Mouse (Mus musculus) forebrain, embryonic 14.5 days (tissue): ENCODE data around the gene Sdha. TPM values are rescaled to one million over a fixed set of nuclear protein-coding genes. Genes with fewer than 3 reads are reported as not detected.

Experiments used
- ATAC-seq: fragments of 200-750 bp; cut with Nextera tagmentation; 2 replicates; pipeline ENCODE4 v1.8.0; 2017; ENCODE audit warnings: mild to moderate bottlenecking, moderate library complexity
- DNase-seq: peaks from one replicate; pipeline ENCODE4 v3.0.0-alpha.2; 2015; ENCODE audit warnings: low spot score
- H3K27ac ChIP-seq: fragments of 300-500 bp; sonication (generic); 2 replicates; pipeline ENCODE4 v1.5.1; 2014; ENCODE audit warnings: low read depth, mild to moderate bottlenecking, control low read depth, low read length, moderate library complexity
- H3K27me3 ChIP-seq: fragments of 300-500 bp; sonication (generic); replicated peaks from 2 replicates; pipeline ENCODE4 v1.6.1; 2014; ENCODE audit warnings: low read length, control low read depth, mixed read lengths; ENCODE audit not compliant: control insufficient read depth, insufficient read depth
- H3K36me3 ChIP-seq: fragments of 300-500 bp; sonication (generic); 2 replicates; pipeline ENCODE4 v1.6.1; 2014; ENCODE audit warnings: low read length, control low read depth; ENCODE audit not compliant: control insufficient read depth, insufficient read depth
- H3K4me1 ChIP-seq: fragments of 300-500 bp; sonication (generic); 2 replicates; pipeline ENCODE4 v1.6.1; 2014; ENCODE audit warnings: antibody characterized with exemption, low read length, control low read depth; ENCODE audit not compliant: control insufficient read depth, insufficient read depth
- H3K4me2 ChIP-seq: fragments of 300-500 bp; sonication (generic); 2 replicates; pipeline ENCODE4 v1.6.1; 2014; ENCODE audit warnings: mild to moderate bottlenecking, control low read depth, low read length
- H3K4me3 ChIP-seq: fragments of 300-500 bp; sonication (generic); 2 replicates; pipeline ENCODE4 v1.5.1; 2014; ENCODE audit warnings: low read depth, low read length, control low read depth
- H3K9ac ChIP-seq: fragments of 300-500 bp; sonication (generic); 2 replicates; pipeline ENCODE4 v1.6.1; 2014; ENCODE audit warnings: mild to moderate bottlenecking, low read length, control low read depth, moderate library complexity
- H3K9me3 ChIP-seq: fragments of 300-500 bp; sonication (generic); replicated peaks from 2 replicates; pipeline ENCODE4 v1.6.1; 2016; ENCODE audit warnings: low read length, control low read depth, mixed read lengths; ENCODE audit not compliant: control insufficient read depth
- WGBS: fragments of 180-500 bp; shearing (Covaris S2); extraction: QIAGEN DNeasy Blood & Tissue Kit; methylation state at CpG from one replicate; pipeline ENCODE4 v1.1.7; 2014; 5-methylcytosine and 5-hydroxymethylcytosine counted together
- polyA plus RNA-seq: library from polyadenylated mRNA; unstranded; fragments of >200 nt; fragmentation: Nextera tagmentation; extraction: Ambion mirVana; gene quantifications from 2 replicates; pipeline ENCODE4 v1.2.1, GENCODE M21; 2014

Gene Sdha
- 167 and 188 TPM in 2 replicates for polyA plus RNA-seq

GRCm38 (mm10) chr13:74349566-74350434, at the start of gene Sdha, which contains the start of gene Ccdc127:
Gene Sdha, minus strand, starts transcription at chr13:74350280.
Gene Ccdc127, plus strand, starts transcription at chr13:74350309.
- DNase-seq (peak; percentile 98), ATAC-seq (peak; percentile 98)
- Histone ChIP-seq H3K36me3 (0 out of 2 replicates have a peak, but pooled peaks cover 9% of the 10 kb centered on the region), H3K9me3 (no peaks in the 10 kb centered on the region), H3K27ac (peak within 1 kb of the TSS; percentile 52; the same call in 1 of the 2 replicates), H3K4me1 (peaks cover 7% of the 10 kb centered on the region; the same call in 1 of the 2 replicates), H3K4me3 (peak within 1 kb of the TSS; percentile 74), H3K27me3 (no peaks in the 10 kb centered on the region), H3K9ac (peak within 1 kb of the TSS; percentile 86), H3K4me2 (peak within 1 kb of the TSS; percentile 70)
- WGBS: 2% methylated on average over 57 of the region's 57 CpGs

- no peaks in the 10 kb centered on the region for H3K9me3 ChIP-seq
- no peak within 1 kb of the TSS for H3K9ac ChIP-seq
- ATAC-seq: no peak
- H3K4me1 ChIP-seq: no peaks in the 10 kb centered on the region
- H3K36me3 ChIP-seq: no peaks in the 10 kb centered on the region
- no peak within 1 kb of the TSS for H3K27ac ChIP-seq
- DNase-seq: no peak
- no peaks in the 10 kb centered on the region for H3K27me3 ChIP-seq
- WGBS: 16% methylated on average over 11 of the region's 11 CpGs
- no peak within 1 kb of the TSS for H3K4me2 ChIP-seq
- no peak within 1 kb of the TSS for H3K4me3 ChIP-seq
Measured at GRCm38 (mm10) chr13:74399298-74399839, 49.3 kb upstream of the Sdha start, which contains the start of gene Ftl1-ps1. Gene Ftl1-ps1, plus strand, starts transcription at chr13:74399694.

GRCm38 (mm10) chr13:74391156-74391555, 41.1 kb upstream of the Sdha start:
- no peak overlapping the region for H3K9ac ChIP-seq
- H3K36me3 ChIP-seq: no peaks in the 10 kb centered on the region
- peaks cover 3% of the 10 kb centered on the region; the same call in 1 of the 2 replicates for H3K4me1 ChIP-seq
- H3K4me2 ChIP-seq: no peak overlapping the region
- 73% methylated on average over 2 of the region's 2 CpGs for WGBS
- H3K27ac ChIP-seq: no peak overlapping the region
- no peaks in the 10 kb centered on the region for H3K27me3 ChIP-seq
- no peak overlapping the region for H3K4me3 ChIP-seq
- ATAC-seq (peak; percentile 37), DNase-seq (no peak)
- no peaks in the 10 kb centered on the region for H3K9me3 ChIP-seq

GRCm38 (mm10) chr13:74390371-74390990, 40.4 kb upstream of the Sdha start, which contains the start of gene Zfp72:
Gene Zfp72, minus strand, starts transcription at chr13:74390836.
- H3K4me2 ChIP-seq: peak within 1 kb of the TSS; percentile 56
- peak within 1 kb of the TSS; percentile 59 for H3K4me3 ChIP-seq
- H3K27ac ChIP-seq: no peak within 1 kb of the TSS
- peak; percentile 96 for ATAC-seq
- DNase-seq: peak; percentile 91
- H3K4me1 ChIP-seq: peaks cover 3% of the 10 kb centered on the region; the same call in 1 of the 2 replicates
- H3K36me3 ChIP-seq: no peaks in the 10 kb centered on the region
- no peaks in the 10 kb centered on the region for H3K27me3 ChIP-seq
- H3K9ac ChIP-seq: peak within 1 kb of the TSS; percentile 70
- H3K9me3 ChIP-seq: no peaks in the 10 kb centered on the region
- WGBS: 2% methylated on average over 14 of the region's 14 CpGs

- H3K4me2 ChIP-seq: peak overlapping the region; percentile 56
- no peaks in the 10 kb centered on the region for H3K27me3 ChIP-seq
- H3K4me1 ChIP-seq: peaks cover 3% of the 10 kb centered on the region; the same call in 1 of the 2 replicates
- 75% methylated on average over 6 of the region's 6 CpGs for WGBS
- no peaks in the 10 kb centered on the region for H3K9me3 ChIP-seq
- DNase-seq (no peak), ATAC-seq (peak; percentile 6; the same call in 1 of the 2 replicates)
- H3K4me3 ChIP-seq: peak overlapping the region; percentile 59; the same call in 1 of the 2 replicates
- H3K27ac ChIP-seq: no peak overlapping the region
- no peak overlapping the region for H3K9ac ChIP-seq
- no peaks in the 10 kb centered on the region for H3K36me3 ChIP-seq
Measured at GRCm38 (mm10) chr13:74389730-74390129, 39.6 kb upstream of the Sdha start.

- Histone ChIP-seq H3K9me3 (no peaks in the 10 kb centered on the region), H3K27ac (no peak overlapping the region), H3K4me3 (no peak overlapping the region), H3K4me2 (no peak overlapping the region), H3K36me3 (no peaks in the 10 kb centered on the region), H3K9ac (no peak overlapping the region), H3K27me3 (no peaks in the 10 kb centered on the region), H3K4me1 (no peaks in the 10 kb centered on the region)
- 5% methylated on average over 3 of the region's 3 CpGs for WGBS
- ATAC-seq (peak; percentile 57; the same call in 1 of the 2 replicates), DNase-seq (peak; percentile 62)
Measured at GRCm38 (mm10) chr13:74382289-74382688, 32.2 kb upstream of the Sdha start.

GRCm38 (mm10) chr13:74381533-74382276, 31.6 kb upstream of the Sdha start:
- no peaks in the 10 kb centered on the region for H3K9me3 ChIP-seq
- peak; percentile 55; the same call in 1 of the 2 replicates for ATAC-seq
- WGBS: 58% methylated on average over 10 of the region's 10 CpGs
- no peak overlapping the region for H3K9ac ChIP-seq
- no peak overlapping the region for H3K4me2 ChIP-seq
- peak; percentile 40 for DNase-seq
- H3K4me3 ChIP-seq: no peak overlapping the region
- H3K4me1 ChIP-seq: no peaks in the 10 kb centered on the region
- H3K27me3 ChIP-seq: no peaks in the 10 kb centered on the region
- no peak overlapping the region for H3K27ac ChIP-seq
- no peaks in the 10 kb centered on the region for H3K36me3 ChIP-seq

GRCm38 (mm10) chr13:74363859-74364235, 13.8 kb upstream of the Sdha start, which contains the start of gene Lrrc14b:
Gene Lrrc14b, minus strand, starts transcription at chr13:74364005.
- ATAC-seq (no peak), DNase-seq (no peak)
- H3K4me1 ChIP-seq: no peaks in the 10 kb centered on the region
- no peaks in the 10 kb centered on the region for H3K27me3 ChIP-seq
- H3K9ac ChIP-seq: no peak within 1 kb of the TSS
- peaks cover 24% of the 10 kb centered on the region for H3K36me3 ChIP-seq
- H3K27ac ChIP-seq: no peak within 1 kb of the TSS
- no peak within 1 kb of the TSS for H3K4me2 ChIP-seq
- WGBS: 86% methylated on average over 8 of the region's 8 CpGs
- no peak within 1 kb of the TSS for H3K4me3 ChIP-seq
- H3K9me3 ChIP-seq: no peaks in the 10 kb centered on the region
